Mouse (Mus musculus) gastrocnemius, postnatal 25 days (tissue): ENCODE measurements around the gene Ccs. TPM values are rescaled to one million over a fixed set of nuclear protein-coding genes. Genes with fewer than 3 reads are reported as not detected.
"Not testable (repeated sequence)": the region's sequence is repeated elsewhere in the genome, so short reads cannot be mapped to it uniquely, and the experiment has no call there.

Experiments
- DNase-seq: peaks from one replicate; pipeline ENCODE4 v3.0.0; 2022
- long read RNA-seq, 2 experiments: library from polyadenylated mRNA; stranded (forward); transcript quantifications; one replicate each; pipeline ENCODE4 v2.0.0; 2021
- total RNA-seq, 2 experiments: library from RNA; stranded (reverse); gene quantifications; 1 replicate in 1 of 2; 2 replicates in 1 of 2; pipeline ENCODE4 v1.2.3; 2021

The Ccs gene
- 10 to 100 TPM; 26.3 to 27.1 TPM for total RNA-seq
- long read RNA-seq, experiment 1, transcript Ccs-201 (8 exons, 1,067 nt) = major isoform, 21 of 28 reads
- long read RNA-seq, experiment 1, partial matches to known transcripts = 5 of 28 reads
- long read RNA-seq, experiment 1, other reads (novel, unspliced or antisense) = 1 of 28 reads
- long read RNA-seq, experiment 2, transcript Ccs-201 (8 exons, 1,067 nt) = major isoform, 22 of 28 reads
- long read RNA-seq, experiment 2, partial matches to known transcripts = 5 of 28 reads
- long read RNA-seq, experiment 2, other reads (novel, unspliced or antisense) = 0 of 28 reads

DNA sequence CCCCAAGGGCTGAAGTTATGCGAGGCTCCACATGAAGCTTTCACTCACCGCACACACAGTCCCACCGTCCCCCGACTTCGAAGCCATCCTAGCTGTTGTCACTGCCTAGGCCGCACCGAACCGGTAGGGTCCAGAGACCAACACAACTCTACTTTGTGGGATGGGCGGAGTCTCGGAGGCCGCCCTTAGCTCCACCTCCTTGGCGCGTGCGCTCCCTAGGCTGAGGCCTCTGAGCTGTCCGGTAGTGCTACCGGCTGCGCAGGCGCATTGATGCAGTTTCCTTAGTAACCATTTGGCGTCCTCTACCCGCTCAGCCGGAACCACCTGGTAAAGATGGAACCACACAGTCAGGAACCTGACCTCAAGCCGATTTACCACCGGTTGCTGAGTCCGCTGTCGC, at the start of gene Ccs, which contains the start of gene Ccdc87:
TSS of gene Ccs (minus strand) at position 184 of the 400 bp plus-strand sequence.
TSS of gene Ccdc87 (plus strand) at position 218 of the 400 bp plus-strand sequence.
- peak; percentile 96 for DNase-seq

DNA sequence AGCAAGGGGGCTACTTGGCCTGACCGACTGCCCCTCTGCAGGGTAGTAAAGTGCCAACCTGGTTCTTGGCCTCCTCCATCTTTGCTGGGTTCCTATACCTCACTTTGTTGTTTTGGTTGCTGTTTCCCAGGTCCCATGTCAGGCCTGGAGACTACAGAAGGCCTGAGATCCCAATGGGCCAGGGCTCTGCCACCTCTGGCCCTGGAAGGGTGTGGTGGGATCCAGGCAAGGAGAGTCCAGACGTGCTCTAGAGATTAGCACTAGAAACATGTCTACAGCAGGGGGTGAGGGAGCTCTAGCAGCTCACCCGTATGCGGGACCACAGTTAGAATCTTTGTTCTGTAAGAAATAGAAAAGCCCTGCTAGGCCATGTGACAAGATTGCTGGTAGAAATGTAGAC, 44.8 kb upstream of the Ccs start:
- no peak for DNase-seq

DNA sequence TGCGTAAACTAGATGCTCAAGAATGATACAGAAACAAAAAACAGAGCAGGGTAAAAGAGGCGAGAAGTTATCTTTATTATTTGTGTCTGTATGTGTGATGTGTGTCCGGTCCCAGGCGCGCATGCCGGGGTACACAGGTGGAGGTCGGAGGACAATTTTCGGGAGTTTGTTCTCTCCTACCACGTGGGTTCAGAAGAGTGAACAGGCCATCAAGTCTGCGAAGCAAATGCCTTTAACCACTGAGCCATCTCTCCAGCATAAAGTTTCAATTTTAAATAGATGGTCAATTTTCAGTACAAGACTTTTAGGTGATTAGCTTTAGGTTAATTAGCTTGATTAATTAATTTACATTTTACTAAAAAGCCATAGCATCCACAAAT, 40.2 kb upstream of the Ccs start:
- no peak for DNase-seq

DNA sequence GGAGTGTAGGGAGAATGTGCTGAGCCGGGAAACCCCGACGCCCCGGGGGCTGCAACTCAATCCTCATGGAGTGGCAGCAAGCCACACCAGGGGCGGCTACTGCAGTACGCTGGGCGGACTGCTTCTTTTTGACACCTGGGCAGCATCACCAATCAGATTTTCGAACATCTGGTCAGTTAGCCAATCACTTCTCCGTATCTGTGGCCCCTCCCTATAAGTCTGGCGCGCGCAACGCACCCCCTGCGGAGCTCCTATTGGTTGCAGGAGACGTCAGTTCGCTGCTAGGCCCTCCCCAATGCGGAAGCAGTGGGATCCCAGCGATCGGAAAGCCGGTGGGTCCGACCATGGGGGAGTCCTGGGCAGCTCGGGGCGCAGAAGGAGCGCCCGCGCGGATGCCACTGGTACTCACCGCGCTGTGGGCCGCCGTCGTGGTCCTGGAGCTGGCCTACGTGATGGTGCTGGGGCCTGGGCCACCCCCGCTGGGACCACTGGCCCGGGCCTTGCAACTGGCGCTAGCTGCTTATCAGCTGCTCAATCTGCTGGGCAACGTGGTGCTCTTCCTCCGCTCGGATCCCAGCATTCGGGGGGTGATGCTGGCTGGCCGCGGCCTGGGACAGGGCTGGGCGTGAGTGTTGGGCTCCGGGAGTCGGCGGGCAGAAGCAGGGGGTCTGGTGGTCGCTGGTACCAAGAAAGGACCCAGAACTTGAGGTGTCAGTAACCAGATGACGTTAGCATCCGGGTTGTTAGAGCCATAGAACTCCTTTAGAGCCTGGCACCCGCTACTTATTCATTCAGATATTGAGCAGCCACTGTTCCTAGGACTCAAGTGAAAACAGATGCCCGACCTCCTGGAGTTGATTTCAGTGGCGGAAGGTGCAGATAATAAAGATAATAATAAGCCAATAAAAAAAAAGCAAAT, 39.5 kb upstream of the Ccs start, which contains the start of gene Zdhhc24:
TSS of gene Zdhhc24 (plus strand) at position 264 of the 919 bp plus-strand sequence.
- DNase-seq = peak; percentile 95

DNA sequence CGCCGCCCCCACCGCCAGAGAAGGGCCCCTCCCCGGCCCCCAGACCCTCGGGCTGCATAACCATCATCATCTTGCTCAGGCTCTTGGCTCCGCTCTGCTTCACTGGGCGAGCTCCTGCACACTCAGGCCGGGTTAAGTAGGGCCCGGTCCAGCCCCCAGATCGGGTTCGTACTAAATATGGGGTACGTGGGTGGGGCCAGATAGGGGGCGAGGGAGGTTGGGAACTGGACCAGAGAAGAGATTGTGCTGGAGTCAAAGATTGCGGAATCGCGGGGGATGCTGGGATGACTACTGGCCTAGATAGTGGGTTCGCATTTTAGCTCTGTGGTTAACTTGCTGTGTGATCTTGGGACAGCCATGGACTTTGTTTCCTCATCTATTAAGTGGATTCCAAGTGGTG, 38.7 kb upstream of the Ccs start, which contains the start of gene Actn3:
TSS of gene Actn3 (minus strand) at position 125 of the 400 bp plus-strand sequence.
- peak; percentile 83 for DNase-seq

DNA sequence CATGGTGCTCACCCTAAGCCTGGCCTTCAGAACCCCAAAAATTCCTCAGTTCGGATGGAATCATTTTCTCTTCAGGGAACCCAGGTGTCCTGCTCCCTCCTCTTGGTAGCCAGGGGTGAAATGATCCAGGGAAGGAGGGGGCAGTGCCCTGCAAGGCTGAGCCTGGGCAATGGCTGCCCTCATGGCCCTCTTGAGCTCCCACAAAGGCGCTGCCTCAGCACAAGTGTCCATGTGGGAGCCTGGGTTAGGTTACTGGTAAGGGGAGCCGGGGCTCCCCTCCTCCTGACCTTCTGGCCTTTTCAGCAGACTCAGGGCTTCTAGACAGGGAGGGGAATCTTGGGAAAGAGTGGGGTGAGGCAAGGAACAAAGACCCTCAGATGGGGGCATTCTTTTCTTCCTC, 37.6 kb upstream of the Ccs start:
- peak; percentile 78 for DNase-seq

DNA sequence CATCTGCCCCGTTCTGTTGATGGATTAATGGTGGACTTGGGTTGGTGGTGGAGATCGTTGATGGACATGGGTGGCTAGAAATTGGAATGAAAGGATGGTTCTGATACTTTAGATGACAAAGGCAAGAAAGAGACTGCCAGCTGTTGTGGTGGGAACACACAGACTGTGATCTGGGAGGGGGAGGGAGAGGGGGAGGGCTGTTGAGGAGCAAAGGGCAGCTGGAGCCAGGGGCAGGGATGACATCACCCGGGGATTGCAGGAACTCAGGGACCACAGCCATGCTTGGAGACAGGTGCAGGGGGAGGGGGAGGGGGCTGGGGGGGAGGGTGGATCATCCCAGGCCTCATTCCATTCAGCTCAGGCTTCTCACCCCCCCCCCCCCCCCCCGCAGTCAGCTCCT, 37.1 kb upstream of the Ccs start:
- DNase-seq = peak; percentile 66

DNA sequence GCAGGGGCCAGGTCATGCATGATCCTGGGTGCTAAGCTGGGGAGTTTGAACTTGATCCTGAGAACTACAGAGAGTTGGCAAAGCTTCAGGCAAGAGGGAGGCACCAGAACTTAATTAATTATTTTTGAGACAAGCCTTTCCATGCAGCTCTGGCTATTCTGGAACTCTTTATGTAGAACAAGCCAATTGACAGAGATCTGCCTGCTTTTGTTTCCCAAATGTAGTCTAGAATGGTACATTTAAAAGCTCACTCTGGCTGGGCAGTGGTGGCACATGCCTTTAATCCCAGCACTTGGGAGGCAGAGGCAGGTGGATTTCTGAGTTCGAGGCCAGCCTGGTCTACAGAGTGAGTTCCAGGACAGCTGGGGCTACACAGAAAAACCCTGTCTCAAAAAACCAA, 35.5 kb upstream of the Ccs start:
- not testable (repeated sequence) for DNase-seq

DNA sequence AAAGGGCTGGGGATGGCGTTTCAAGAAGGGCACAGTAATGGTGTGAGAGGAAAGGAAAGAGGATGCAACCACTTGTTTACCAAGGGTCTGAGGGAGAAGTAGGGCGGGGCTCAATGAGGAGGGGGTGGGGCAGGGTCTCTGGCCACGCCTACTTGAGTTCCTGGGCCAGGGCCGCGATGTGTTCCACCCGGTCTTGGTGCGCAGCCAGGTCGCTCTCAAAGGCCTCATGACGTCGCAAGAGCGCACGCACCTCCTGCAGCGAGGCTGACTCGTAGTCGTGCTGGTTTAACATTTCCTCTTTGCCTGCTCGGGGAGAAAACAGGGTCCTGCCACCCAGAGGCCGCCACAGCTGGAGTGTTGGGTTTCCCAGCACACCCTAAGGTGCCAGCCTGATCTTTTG, 26.0 kb upstream of the Ccs start:
- no peak for DNase-seq

DNA sequence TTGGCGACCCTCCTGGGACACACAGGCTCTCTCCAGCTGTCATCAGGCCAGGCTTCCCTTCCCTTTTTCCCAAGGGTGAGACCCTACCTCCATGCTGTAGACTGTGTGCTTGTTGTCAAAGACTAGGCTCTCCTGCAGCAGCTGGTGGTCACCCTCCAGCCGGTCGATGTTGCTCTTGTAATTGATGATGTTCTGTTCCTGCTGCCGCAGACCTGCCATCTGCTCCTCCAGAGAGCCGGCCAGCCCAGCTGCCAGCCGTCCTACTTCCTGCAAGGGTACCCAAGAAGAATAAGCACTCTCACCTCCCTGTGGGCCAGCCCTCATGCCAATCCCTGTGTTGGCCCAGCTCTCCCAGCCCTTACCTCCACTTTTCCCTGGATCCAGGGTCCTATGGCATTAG, 23.9 kb upstream of the Ccs start:
- no peak for DNase-seq

DNA sequence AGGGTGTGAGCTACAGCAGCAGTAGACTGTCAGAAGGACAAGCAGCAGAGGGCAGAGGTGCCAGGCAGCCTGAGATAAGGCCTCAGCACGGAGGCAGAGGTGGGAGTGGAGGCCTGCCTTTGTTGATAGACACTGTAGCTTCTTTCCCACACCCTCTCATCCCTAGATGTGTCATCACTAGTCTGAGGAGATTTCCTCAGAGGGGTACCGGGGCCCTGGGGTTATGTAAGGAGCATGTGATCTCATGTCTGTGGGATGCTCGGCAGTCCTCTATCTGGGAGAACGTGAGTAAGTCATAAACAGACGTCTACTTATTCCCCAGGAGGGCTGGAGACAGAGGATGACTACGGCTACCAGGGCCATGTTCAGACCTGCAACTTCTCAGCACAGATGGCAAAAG, 19.9 kb upstream of the Ccs start:
- no peak for DNase-seq

DNA sequence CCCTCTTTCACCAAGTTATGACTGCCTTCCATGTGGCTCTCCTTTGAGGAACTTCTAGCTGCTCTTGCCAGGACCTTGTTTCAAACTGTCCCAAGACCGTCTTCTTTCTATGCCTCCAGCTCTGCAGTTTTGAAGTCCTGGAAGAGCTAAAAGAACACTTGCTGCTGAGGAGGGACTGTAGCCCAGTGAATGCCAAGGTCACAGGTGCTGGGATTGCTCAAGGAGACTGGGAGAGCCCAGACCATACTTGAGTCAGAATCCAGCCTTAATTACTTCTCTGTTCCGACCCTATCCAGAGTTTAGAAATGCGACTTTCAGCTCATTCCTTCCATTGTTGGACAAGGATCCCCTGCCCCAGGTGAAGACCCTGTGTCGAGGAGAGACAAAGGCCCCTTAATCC, 16.8 kb upstream of the Ccs start:
- DNase-seq = no peak

DNA sequence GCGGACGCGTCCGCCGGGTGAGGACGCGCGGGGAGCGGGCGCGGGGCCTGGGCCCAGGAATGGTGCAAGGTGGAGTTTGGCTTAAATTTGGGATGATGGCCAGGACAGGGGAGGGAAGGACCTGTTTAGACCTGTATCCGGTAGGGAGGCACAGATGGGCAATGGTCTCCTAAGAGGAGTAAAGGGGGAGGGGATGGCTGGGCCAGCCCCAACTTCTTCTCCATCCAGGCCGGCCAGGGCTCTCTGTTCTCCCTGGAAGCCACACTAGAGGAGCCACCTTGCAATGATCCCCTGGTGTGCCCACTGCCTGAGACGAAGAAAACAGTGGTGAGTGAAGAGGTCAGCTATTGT, 16.3 kb upstream of the Ccs start:
- DNase-seq = no peak

DNA sequence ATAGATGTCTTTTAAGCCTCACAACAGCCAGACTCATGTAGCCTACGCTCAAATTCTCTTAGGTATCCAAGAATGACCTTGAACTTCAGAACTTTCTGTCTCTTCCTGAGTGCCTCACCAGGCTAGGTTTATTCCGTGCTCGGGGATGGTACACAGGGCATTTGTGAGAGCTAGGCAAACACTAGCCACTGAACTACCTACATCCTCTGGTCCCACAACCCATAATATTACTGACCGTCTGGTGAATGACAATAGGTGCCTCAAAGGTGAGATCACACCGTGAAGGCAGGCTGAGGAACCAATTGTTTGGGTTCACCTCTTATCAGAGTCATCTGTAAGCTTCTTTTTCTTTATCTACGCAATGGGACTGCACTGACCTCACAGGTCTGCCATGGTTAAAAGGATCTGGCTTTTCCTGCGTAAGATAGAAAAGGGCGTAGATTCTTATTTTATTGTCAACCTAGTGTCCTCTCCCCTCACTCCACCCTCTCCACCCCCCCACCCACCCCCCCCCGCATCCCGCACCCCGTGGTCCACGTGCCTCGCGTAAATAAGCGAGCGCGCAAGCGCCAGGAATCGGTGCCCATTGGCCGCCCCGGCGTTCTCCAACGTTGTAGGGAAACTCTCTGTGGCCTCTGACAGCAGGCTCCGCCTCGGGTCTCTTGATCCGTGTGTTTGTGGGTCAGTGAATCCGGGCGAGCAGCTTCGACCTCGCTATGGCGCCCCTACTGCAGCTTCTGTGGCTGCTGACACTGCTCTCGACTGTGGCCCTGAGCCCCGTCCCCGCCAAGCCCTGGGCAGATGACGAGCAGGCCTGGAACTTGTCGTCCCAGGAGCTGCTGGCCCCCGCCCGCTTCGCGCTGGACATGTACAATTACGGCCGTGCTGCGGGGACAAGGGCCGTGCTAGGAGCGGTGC, 15.7 kb upstream of the Ccs start, which contains the start of gene Ctsf:
TSS of gene Ctsf (plus strand) at position 579 of the 918 bp plus-strand sequence.
- DNase-seq = peak; percentile 93

DNA sequence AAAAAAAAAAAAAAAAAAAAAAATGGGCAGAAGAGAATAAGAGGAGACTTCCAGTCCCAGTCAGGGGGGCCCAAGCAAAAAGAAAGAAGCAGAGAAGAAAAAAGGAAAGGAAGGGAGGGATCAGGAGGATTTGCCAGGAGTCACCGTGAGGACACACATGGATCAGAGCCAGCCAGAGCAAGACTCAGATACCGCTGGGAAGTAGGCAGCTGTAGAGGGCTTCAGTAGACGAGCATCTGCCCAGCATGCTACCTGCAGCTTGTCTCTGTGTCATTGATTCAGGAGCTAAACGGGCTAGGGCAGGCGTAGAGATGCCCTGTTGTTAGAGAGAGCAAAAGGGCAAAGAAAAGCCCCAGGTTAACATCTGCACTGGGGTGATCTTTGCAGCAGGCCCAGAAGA, 11.1 kb upstream of the Ccs start:
- DNase-seq = no peak

DNA sequence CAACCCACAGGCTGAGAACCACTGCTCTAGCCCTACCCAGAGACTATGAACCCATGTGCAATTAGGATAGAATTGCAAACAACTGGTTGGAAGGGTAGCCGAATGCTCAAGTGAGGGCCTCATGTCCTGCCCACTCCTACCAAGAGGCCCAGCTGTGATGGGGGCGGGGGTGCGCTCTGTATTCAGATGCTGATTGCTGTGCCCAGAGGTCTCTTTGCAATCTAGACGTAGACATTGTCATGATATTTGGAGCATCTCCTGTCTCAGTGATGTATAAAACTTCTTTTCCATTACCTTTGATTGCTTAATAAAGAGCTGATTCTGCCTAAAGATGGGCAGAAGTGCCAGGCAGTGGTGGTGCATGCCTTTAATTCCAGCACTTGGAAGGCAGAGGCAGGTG, 10.7 kb upstream of the Ccs start:
- DNase-seq = no peak

DNA sequence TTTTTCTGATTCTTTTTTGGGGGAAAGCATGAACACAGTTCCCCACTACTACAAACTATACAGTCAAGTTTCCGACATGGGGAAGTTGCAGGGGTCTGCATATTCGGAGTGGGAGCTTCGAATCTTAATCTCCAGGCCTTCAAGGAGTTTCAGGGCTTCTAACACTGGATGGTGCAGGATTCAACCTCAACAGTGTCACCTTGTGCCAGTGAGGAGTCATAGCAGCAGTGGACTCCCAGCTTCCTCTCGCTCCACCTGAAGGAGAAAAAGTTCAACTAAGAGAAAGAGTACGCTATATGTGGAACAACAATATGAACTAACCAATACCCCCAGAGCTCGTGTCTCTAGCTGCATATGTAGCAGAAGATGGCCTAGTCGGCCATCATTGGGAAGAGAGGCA, 8.4 kb upstream of the Ccs start:
- DNase-seq = no peak

DNA sequence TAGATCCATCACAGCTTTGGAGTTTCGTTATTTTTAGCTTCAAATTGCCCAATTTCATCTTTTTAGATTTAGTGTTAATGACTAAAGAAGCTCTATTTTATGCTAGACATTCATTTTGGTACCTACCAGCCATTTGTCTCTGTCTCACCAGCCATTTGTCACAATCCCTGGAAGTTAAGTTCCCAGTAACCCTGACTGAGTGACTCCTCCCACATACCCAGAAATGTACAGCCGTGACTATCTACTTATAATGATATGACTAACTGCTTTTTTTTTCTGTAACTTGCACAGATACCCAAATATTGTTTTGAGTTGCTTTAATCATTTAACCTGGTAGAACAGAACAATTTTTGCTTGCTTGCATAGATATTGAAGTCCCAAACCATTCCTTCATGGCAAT, 6.7 kb upstream of the Ccs start:
- no peak for DNase-seq

DNA sequence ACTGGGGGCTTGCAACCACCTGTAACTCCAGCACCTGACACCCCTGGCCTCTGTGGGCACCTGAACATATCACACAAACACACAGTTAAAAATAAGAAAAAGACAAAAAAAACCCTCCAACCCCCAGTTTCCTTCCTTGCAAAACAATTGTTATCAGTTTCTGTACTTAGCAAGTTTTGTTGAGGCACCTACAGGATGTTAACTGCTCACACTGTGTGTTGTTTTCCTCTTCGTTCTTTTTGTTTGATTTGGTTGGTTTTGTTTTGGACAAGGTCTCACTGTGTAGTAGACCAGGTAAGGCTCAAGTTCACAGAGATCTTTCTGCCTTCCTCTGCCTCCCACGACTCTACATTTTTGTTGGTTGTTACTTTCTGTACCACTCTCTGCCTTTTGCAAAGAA, 3.5 kb upstream of the Ccs start:
- no peak for DNase-seq

DNA sequence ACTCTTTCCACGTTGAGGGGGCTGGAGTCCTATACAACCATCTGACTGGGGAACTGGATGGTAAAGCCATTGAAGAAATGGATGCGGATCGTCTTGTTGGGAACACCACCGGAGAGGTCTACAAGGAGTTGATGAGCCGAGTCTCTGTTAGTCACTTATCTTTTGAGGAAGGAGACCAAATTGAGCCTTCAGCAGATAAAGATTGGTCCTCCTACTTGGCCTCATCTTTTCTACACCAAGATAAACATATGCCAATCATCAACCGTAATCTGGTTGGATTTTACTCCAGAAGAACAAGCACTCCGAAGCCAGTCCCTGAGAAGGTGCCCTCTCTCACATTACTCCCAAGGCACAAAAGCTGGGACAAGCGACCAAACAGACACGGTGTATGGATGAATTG, 1.7 kb upstream of the Ccs start:
- DNase-seq = no peak

DNA sequence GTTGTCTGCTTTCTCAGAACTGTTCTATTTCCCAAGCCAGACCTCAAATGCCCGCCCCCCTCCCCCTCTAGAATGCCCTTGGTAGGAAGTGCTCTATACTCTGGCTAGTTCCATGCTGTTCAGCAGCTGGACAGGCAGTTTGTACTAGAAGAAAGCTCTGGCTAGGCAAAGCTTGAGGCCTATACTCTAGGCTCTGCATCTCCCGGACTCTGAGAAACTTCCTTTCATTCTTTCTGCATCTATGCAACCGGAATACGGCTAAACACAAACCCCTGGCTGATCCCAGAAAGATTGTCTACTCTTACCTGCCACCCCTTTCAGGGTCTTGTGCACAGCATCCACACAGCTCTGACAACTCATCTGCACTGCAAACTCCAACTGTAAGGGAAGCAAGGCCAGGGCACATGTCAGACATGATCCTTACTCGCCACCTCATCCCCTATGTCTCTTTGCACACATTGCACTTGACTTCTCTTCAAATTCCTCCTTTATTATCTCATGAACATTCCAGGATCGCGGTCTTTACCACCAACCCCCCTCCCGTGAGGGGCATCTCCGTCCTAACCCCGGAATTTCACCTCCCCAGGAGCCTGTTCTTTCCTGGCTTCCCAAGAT, 499 bp downstream of the Ccs start:
- no peak for DNase-seq

DNA sequence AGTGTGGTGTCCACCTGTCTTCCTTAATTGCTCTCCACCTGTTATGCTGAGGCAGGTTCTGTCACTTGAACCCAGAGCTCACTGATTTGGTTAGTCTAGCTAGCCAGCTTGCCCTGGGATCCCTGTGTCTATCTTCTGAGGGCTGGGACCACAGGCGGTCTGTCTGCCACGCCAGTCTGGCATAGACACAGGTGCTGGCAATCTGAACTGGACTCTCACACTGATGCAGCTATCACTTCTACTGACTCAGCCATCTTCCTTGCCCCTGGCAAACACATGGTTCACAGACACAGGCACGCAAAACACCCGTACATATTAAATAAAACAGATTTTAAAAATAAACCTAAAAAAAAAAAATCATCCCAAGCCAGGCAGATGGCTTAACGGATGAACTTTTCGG, 2.1 kb downstream of the Ccs start:
- DNase-seq = no peak
